Mouse (Mus musculus) adrenal gland, postnatal 25 days (tissue): ENCODE data around the gene Cnst. TPM values are rescaled to one million over a fixed set of nuclear protein-coding genes. Genes with fewer than 3 reads are reported as not detected.
A peak's percentile ranks its signal among the peaks of the same experiment; 100 is the strongest.

Experiments used
- DNase-seq: peaks from one replicate; pipeline ENCODE4 v3.0.0; 2021; ENCODE audit warnings: mixed read lengths
- long read RNA-seq: library from polyadenylated mRNA; stranded (forward); transcript quantifications from one replicate; pipeline ENCODE4 v2.0.0, GENCODE M21; 2021
- total RNA-seq: library from RNA; stranded (reverse); gene quantifications from 2 replicates; pipeline ENCODE4 v1.2.3, GENCODE M21; 2021

Cnst gene
- 43.4 and 60.7 TPM in 2 replicates for total RNA-seq
- long read RNA-seq, full-length matches to known transcripts: 26 of 34 reads
- long read RNA-seq, partial matches to known transcripts: 6 of 34 reads
- long read RNA-seq, other reads (novel, unspliced or antisense): 2 of 34 reads

DNA sequence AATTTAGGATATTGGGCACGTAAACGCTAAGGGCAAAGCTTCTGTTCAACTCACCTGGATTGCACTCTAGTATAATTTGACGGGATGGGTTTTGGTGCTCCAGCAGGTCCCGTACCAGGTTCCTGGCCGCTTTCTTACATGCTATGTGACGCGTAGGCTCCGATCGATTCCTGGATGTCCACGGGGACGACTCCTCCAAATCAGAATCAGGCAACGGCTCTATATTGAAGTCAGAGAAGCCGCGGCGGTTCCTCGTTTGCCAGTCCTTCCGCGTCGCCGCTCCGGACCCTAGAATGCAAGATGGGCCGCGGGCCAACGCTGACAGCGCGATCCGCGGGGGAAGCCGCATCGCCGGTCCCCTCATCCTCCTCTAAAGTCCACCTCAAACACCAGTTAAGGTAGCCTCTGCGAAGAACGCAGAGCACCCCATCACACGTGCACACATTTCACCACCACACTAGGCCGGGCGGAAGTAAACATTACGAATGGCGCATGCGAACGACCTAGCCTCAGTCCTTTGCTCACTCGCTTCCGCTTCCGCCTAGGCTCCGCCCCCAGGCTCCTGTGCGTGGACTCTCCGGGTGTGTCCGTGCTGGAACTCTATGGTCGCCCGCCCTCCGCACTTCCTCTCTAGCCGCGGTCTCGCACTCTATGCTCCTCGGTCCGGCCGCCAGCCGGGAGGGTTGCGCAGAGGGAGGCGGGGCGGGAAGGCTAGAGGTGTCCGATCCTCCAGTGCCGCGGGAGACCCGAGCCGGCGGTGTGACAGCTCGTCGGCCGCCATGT, at the start of gene Cnst, which contains the start of gene Tfb2m:
Gene Cnst, plus strand, starts transcription at position 603 of the 783 bp plus-strand sequence.
Gene Tfb2m, minus strand, starts transcription at position 500 of the 783 bp plus-strand sequence.
- DNase-seq: peak; percentile 97

DNA sequence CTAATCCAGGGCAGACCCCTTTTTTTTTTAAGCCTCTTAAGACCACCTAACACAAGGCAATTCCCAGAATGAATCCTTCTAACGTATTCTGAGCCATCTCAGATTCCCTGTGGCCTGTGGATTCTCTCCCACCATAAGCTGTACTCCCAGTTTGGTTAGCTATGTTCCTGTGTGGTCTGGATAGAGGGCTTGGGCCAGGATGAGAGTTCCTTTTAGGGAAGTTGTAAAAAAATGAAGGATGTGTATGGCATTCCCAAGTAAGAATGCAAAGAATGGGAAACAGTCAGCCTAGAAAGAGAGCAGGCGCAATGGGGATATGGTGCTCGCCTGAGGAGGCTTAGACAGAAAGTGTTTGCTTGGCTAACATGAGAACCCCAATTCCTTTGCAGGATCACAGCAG, 46.9 kb upstream of the Cnst start:
- DNase-seq: no peak

DNA sequence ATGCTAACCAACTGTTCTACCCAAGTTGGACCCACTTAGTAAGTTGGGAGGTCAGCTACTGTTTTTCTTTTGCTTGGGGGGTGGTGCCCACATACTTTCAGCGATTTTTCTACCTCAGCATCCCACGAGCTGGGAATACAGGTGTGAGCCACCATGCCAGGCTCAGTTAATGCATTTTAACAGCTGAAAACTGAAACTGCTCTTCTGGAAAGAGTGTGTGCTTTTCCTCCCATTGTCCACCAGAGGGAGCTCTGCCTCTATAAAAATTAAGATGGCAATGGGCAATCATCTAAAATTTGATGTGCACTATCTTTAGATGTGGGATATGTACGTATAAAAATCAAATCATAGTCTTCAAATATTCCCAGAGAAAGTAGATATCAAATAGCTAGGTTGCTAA, 43.6 kb upstream of the Cnst start:
- DNase-seq: no peak

DNA sequence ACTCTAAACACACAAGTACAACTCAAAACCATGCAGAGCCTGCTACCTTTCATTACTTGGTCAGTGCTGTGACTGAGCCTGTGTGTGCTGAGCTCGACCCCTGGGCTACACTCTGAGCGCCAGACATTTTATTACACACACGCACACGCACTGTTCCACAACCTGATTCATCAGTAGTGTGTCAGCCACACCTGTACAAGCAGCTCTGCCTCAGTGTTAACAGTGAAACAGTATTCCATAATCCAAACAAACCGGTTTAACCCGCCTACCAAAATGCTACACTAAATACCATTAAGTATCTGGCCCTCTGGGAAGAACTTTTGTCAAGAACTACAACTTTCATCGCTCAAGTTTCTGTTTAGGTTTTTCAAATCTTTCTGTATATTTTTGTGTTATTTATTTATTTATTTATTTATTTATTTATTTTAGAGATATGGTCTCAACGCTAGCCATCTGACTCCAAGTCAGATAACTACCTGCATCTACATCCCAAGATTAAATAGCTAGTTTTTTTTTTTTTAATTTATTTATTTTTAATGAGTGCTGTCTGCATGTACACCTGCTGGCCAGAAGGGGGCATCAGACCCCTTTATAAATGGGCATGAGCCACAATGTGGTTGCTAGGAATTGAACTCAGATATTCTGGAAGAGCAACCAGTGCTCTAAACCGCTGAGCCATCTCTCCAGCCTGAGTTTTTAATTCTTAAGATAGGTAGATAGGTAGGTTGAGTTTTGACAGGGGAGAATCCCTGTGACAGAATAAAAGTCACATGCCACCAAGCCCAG, 39.4 kb upstream of the Cnst start:
- peak; percentile 13 for DNase-seq

DNA sequence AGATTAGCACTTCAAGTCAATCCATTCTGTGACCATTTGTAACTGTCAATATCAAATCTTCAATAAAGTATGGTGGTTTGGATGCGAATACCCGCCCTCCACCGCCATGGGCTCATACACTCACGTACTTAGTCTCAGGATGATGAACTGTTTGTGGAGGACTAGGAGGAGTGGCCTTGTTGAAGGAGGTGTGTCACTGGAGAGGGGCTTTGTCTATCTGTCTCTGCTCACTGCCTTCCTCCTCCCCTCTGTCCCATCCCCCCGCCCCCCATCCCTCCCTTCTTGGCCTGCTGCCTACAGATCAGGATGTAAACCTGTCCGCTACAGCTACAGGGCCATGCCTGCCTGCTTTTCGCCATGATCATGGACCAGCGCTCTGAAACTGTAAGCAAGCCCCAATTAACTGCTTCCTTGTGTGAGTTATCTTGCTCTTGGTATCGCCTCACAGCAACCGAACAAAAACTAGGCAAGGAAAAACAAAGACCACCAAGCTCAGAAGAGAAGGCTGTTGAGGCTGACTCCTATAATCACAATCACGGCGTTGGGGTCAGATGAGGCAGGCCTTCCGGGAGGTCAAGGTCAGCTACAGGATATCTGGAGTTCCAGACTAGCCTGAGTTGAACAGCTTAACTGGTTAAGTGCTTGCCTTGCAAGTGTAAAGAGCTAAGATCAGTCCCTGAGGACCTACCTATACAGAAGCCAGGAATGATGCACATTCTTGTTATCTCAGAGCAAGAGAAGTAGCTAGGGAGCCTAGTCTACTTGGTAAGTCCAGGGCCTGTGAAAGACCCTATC, 35.4 kb upstream of the Cnst start:
- DNase-seq: no peak

DNA sequence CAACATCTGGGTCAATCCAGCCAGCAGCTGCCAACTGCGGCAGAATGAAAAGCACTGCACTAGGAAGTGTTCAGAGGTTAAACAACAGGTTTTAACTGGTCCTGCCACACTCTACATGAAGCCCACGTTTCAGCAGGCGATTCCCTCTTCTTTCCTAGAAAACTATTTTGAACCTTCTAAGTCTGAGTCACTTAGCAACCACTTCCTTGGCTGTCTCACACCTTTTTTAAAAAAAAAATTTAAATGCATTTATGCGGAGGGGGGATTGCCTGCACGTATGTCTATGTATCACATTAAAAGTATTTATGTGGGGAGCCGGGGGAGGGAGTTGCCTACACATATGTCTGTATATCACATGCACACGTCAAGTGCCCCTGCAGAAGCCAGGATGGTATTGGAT, 34.3 kb upstream of the Cnst start:
- no peak for DNase-seq

DNA sequence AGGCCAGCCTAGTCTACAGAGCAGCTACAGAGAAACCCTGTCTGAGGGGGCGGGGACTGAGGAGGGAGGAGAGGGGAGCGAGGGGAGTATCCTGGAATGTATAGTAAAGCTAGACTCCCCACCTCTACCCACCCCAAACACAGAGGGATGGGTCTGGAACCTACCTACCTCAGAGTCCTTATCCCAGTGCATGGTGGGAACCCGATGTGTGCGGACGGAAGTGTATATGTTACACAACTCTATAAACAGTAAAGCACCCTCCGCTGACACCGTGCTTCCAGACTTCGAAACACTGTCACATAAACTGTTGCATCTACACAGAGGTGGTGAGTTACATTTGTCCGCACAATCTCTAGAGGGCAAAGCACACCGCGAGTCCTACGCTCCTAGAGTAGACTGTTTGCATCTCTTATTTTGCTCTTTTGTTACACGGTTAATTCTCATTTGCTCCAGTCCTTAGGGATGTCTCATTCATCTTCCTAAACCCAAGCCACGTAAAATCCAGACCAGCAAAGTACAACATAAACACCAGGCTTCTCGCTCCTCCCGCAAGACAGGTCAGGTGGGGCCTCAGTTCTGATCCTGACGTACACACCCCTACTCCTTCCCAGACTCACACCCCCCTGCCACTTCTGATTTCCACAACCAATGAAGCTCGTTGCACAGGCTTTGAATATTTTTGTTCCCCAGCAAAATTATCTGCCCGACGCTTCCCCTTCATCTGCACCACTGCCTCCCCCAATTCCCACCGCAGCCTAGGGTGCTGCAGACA, 29.0 kb upstream of the Cnst start:
- DNase-seq: no peak

DNA sequence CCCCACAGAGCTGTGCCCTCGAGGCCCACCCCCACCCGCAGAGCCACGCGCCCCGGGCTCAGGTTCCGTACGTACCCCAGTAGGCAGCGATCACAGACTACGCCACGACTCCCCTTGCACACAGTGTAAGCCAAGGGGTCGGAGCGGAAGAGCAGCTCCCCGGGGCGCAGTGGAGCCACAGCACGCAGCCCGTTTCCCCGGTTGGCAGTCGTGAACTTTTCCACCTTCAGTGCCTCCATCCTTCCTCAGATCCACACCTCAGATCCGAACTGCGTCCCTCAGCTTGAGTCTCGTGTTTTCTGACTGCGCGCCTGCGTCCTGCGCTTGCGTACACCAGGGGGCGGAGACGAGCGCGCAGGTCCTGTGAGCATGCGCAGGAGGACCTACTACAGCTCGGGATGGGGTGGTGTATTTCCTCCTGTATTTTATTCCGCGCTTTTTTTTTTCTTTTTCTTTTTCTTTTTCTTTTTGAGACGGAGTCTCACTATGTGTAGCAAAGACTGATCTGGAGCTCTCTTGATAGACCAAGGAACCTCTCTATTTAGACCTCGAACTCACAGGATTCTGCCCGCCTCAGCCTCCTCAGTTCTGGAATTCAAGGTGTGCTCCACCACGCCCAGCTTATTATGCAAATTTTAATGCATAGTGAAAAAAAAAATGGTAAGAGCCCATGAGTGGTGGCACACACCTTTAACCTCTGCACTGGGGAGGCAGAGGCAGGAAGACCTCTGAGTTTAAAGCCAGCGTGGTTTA, 28.3 kb upstream of the Cnst start, which contains the start of gene Smyd3:
Gene Smyd3, minus strand, starts transcription at position 329 of the 753 bp plus-strand sequence.
- peak; percentile 83 for DNase-seq

DNA sequence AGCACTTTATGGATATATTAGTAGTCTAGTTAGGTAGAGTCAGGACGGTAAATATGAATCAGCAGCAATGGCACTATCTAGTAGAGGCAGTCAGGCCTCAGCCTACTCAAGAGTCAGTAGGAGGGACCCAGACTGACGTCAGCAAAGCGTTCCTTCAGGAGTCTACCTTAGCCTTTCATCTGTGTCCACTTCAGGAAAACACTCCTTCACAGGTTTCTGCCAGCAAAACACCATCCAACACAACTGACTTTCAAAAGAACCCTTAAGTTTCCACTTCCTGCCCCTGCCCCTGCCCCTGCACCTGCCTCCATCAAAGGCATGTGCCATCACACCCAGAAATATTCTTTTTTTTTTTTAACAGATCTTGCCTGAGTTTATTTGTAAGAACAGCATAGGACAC, 26.3 kb upstream of the Cnst start:
- DNase-seq: no peak

DNA sequence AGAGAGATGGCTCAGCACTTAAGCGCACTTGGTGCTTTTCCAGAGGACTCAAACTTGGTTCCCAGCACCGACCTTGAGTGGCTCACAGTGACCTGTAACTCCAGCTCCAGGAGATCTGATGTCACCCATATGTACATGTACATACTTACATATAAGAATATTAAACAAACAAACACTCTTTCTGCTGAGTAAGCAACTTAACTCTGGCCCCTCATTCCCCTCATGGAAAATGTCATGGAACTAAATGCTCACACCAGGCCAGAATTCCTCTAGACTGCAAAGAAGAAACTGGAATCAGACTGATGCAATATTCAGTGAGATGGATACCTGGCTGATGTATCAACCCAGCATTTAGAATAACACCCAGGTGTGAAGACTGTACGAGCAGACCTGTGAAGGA, 7.1 kb upstream of the Cnst start:
- no peak for DNase-seq

DNA sequence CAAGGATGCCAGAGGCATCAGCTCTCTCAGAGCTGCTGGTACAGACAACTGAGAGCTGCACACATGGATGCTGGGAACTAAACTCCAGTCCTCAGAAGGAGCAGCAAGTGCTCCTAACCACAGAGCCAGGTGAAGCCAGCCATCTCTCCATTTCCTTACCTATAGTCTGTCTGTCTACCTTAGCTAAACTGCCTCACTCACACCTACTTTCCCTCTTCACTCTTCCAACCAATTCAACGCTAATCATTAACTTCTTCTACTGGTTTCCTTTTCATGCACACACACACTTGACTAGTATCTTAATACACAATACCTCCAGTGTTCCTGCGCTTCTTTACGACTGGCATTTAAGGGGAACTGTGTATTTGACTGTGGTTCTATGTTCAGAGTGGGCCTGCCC, 6.3 kb upstream of the Cnst start:
- no peak for DNase-seq

DNA sequence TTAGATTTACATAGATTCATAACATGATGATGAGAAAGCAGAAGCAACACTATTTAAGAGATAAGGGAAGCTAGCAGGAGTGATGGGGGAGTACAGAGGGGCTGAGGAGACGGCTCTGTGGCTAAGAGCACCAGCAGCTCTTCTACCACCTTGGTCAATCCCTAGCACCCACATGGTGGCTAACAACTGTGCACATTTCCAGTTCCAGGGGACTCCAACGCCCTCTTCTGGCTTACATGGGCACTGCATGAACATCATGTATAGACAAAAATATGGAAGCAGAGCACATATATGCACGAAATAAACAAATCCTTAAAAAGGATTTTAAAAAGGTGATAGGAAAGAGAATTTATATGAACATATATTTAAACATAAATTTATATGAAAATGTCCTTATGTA, 4.7 kb upstream of the Cnst start:
- no peak for DNase-seq

DNA sequence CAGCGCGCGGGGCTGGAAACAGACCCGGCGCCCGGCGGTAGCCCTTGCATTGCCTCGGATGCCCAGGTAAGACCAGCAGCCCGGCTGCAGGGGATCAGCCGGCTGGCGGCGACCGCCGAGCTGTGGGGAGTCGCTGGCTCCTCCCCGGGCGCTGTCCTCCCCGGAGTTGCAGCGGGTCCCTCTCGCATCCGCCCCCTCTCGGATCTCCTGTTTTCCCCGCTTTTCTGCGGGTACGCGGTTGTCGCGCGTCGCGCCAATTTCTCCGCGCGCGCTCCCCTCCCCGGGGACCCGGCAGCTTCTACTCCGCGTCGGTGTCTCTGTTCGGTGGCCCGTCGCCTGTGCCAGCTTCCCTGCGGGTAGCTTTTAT, 364 bp downstream of the Cnst start:
- no peak for DNase-seq

DNA sequence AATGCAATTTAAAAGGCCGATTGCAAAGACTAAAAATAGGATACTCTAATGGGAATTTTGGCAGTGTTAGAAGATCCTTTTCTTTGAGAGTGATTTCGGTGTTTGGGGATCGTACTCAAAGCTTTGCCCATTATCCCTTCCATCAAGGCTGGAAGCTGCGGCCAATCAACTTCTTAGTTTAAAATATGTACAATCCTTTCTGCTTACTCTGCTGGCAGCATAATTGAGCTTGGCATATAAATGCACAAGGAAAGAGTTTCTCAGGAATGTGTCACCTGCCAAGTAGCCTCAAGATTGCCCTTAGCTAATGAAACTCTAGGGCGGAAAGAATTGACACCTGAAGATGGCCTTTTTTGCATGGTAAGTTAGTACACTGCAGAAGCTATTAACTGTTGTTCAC, 1.0 kb downstream of the Cnst start:
- no peak for DNase-seq

DNA sequence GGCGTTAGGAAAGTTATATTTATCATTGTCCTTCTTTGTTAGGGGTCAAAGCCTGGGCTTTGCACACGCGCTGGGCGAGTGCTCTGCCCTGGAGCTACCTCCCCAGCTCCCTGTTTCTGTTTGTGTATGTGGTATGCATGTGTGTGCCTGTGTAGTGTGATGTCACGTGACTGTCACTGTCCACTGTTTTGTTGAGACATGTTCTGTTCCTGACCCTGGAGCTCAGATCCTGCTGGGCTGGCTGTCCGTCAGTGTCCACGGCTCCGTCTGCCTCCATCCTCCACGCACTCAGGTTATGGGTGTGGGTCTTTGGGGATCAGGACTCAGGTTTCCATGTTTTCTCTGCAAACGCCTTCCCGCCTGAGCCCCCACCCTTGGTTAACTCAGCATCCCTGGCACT, 2.0 kb downstream of the Cnst start:
- DNase-seq: no peak

DNA sequence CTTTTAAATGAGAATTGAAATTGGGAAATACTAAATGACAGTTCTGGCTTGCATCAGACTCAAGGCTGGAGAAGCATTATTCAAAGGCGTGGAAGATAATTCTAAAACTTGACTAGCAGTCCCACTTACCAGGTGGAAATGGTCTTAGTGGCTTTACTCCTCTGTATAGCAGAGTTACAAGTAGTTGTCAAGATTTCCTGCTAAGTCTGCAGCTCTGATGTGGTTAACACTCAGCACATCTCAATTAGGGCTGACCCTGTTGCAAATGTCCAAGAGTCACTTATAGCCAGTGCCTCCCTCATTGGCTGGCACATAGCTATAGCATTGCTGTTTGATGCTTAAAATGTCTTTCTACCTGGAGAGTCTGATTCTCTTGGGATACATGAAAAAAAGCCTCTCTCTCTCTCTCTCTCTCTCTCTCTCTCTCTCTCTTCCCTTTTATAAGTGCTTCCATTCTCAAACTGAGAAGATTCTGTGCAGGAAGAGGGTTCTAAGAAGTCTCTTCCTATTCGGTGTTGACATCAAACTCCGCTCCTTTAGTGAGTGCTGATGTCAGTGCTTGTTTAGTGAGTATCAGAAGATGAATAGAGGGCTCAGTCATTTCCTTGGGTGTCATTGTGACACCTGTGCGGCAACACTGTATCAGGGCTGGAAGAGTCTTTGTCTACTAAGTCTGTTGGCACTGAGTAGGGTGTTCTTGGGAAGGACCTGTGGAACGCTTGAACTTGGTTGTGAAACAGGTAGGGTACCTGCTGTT, 3.0 kb downstream of the Cnst start:
- DNase-seq: no peak

DNA sequence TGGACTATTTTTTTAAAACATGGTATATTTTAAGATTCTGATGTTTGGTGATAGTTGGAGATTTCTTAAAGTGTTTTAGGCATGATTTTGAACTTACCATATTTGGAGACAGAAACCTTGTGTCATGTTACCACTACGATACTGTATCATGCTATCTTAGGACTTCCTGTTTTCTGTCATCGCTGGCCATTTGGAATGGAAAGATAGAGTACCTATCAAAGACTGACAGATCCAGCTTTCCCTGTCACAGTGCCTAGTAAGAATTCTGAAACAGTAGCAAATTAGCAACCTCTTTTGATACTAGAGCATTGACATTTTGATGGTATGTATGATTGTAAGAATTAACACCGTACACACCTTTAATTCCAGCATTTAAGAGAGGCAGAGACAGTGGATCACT, 5.2 kb downstream of the Cnst start:
- DNase-seq: no peak

DNA sequence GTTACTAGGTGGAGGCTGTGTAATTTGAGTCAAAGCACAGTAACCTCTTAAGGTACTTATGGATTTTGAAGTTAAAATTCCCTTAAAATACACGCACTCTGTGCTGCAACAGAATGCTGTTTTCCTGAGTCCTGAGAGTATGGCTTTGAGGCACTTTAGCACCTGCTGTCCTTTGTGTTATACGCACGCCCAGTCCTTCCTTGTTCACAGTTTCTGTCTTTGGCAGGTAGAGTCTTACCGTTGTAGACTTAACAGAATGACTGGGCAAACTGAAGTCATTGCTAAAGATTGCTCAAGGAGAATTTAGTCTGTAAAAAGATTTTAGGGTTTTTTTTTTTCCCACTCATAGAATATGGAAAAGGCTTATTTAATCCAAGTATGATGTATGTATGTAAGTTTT, 5.8 kb downstream of the Cnst start:
- DNase-seq: no peak

DNA sequence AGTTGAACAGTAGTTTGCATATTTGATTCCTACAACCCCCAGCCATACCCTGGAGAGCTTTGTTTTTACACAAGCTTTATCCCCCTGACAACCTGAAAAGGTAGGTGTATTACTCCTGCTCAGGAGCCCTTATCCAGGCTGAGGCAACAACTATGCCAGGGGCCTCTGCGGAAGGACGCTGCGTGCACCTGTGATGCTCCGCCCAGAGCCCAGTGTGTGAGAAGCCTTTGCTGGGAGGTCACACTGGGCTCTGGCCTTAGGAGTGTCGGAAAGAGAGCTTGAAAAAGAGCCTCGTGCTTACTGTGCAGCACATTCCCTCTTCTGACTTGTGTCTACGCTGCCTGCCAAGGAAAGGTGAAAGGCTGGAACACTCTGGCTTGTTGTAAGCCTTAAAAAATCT, 6.6 kb downstream of the Cnst start:
- DNase-seq: no peak
